Mouse (Mus musculus) macrophage (primary cell): Measurements from ENCODE around the gene Nav2. TPM values are rescaled to one million over a fixed set of nuclear protein-coding genes. Genes with fewer than 3 reads are reported as not detected.

Source experiments
- H3K27ac ChIP-seq: fragments of 350-480 bp; formaldehyde crosslinking; 2 replicates; pipeline ENCODE4 v1.9.0; 2021
- H3K36me3 ChIP-seq: fragments of 350-480 bp; formaldehyde crosslinking; 2 replicates; pipeline ENCODE4 v1.9.0; 2021; ENCODE audit errors: inconsistent target
- H3K4me3 ChIP-seq: fragments of 350-480 bp; formaldehyde crosslinking; 2 replicates; pipeline ENCODE4 v1.9.0; 2021; ENCODE audit errors: inconsistent target
- H3K79me2 ChIP-seq: fragments of 350-480 bp; formaldehyde crosslinking; 2 replicates; pipeline ENCODE4 v1.9.0; 2021; ENCODE audit errors: inconsistent target
- WGBS: methylation state at CpG from one replicate; pipeline ENCODE4 v1.1.7; 2026; ENCODE audit warnings: inconsistent platforms; ENCODE audit not compliant: missing documents; 5-methylcytosine and 5-hydroxymethylcytosine counted together
- polyA plus RNA-seq: library from polyadenylated mRNA; stranded (reverse); fragments of 250-400 nt; gene quantifications from 3 replicates; pipeline ENCODE4 v1.2.4, GENCODE M21; 2018; ENCODE audit warnings: inconsistent platforms

The Nav2 gene
- polyA plus RNA-seq, 1 experiment from 2014 or later, result 19.2 TPM

DNA sequence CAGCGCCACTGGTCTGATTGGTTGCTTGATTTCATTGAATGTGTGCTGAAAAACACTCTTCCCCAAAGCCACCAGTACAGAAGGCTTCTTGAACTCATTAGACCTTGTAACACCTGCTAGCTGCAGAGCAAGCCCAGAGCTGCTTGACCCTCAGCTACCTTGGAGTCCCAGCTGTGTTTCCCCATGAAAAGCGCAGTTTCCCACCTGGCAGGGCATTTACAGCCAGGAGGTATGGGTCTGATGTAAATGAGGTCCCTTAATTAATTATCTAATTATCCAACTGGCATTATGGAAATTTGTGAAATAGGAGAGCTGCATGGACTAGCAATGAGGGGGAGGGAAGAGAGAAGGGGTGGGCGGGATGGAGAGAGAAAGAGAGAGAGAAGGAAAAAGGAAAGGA is 500.7 kb downstream of the Nav2 start:
- WGBS, result 94% methylated on average over 3 of the region's 3 CpGs

DNA sequence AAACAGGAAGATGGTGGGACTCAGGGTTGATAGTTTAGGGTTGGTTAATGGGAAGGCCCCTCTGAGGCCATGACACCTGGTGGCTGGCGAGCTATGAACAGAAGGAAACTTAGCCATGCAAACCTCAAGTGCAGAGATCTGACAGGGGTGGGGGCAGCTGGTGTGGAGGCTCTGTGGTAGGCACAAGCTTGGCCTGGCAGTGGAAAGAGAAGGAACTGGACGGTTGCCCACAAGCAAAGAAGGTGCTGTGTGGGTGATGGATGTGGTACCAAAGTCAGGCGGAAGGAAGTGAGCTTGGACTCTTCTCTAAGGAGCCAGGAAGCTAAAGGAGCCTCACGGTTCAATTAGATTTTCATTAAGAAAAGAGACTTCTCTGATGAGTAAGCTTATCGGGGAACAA is 501.7 kb downstream of the Nav2 start:
- Histone ChIP-seq H3K4me3 (no peak overlapping the region), H3K36me3 (peaks cover 15% of the 10 kb centered on the region; the same call in 1 of the 2 replicates), H3K79me2 (peaks cover under 1% of the 10 kb centered on the region; the same call in 1 of the 2 replicates), H3K27ac (no peak overlapping the region)
- WGBS, result 66% methylated on average over 4 of the region's 5 CpGs

More for the DNA sequence above, 500.7 kb downstream of the Nav2 start:
- Histone ChIP-seq H3K27ac (no peak overlapping the region), H3K36me3 (peaks cover 9% of the 10 kb centered on the region; the same call in 1 of the 2 replicates), H3K4me3 (no peak overlapping the region), H3K79me2 (peaks cover 9% of the 10 kb centered on the region; the same call in 1 of the 2 replicates)

GRCm38 (mm10) chr7:49410892-49411291 is 502.4 kb downstream of the Nav2 start:
- H3K36me3 ChIP-seq, result peaks cover 15% of the 10 kb centered on the region; the same call in 1 of the 2 replicates
- 90% methylated on average over 4 of the region's 4 CpGs for WGBS
- no peak overlapping the region for H3K27ac ChIP-seq
- no peaks in the 10 kb centered on the region for H3K79me2 ChIP-seq
- H3K4me3 ChIP-seq, result no peak overlapping the region

DNA sequence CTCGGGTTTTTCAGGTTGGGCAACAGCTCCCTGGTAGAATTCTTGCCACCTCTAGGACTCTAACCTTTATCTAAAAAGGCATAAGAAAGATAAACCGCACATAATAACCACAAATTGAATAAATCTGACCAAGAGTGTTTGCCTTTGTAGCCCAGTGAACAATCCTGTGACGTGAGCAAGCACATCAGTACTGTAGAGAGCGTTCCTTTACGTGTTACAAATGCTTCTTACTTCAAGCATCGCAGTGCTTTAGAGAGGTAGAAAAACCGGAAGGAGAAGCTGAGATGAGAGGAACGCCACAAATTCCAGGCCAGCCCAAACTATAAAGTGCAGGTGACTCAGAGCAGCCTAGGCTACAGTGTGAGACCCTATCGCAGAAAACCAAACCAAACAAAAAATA is 503.3 kb downstream of the Nav2 start:
- no peaks in the 10 kb centered on the region for H3K79me2 ChIP-seq
- no peak overlapping the region for H3K4me3 ChIP-seq
- H3K36me3 ChIP-seq, result peaks cover 15% of the 10 kb centered on the region; the same call in 1 of the 2 replicates
- no peak overlapping the region for H3K27ac ChIP-seq
- 89% methylated on average over 9 of the region's 9 CpGs for WGBS

DNA sequence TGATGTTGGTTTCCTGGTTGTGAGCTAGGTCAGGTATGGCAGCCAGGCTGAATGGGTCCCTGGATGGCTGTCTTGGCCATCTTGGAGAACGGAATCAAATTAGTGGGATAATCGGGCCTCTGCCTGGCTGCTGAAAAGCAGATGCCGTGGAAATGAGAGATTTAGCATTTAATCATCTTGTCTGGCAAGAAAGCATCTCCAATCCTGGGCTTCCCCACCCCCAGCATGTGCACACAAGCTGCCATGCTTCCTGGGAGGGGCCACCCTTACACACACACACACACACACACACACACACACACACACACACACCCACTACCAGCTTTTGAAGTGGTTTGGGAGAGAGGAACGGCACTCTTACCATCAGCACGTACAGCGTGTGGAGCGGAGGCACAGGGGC is 506.6 kb downstream of the Nav2 start:
- 94% methylated on average over 7 of the region's 7 CpGs for WGBS
- no peak overlapping the region for H3K4me3 ChIP-seq
- no peak overlapping the region for H3K27ac ChIP-seq
- H3K36me3 ChIP-seq, result peaks cover 18% of the 10 kb centered on the region; the same call in 1 of the 2 replicates
- H3K79me2 ChIP-seq, result no peaks in the 10 kb centered on the region

DNA sequence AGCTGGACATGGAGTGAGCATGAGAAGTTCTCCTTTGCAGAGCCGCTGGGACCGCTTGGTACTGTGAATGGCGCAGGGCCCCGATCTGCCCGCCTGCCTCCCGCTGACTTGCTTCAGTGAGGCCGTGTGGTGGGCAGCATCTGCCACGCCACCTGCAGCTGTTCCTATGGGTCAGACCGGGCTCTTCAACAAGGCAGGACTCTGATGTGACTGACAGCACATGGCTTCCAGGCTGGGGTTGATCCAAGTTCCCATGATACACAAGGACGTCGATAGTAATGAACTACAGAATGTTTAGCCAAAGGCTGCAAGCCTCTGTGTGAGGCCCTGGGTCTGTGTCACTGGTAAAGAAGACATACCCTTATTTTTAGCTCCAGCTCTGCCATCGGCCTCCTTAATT is 507.2 kb downstream of the Nav2 start:
- H3K36me3 ChIP-seq, result peaks cover 23% of the 10 kb centered on the region; the same call in 1 of the 2 replicates
- WGBS, result 95% methylated on average over 12 of the region's 12 CpGs
- no peaks in the 10 kb centered on the region for H3K79me2 ChIP-seq

DNA sequence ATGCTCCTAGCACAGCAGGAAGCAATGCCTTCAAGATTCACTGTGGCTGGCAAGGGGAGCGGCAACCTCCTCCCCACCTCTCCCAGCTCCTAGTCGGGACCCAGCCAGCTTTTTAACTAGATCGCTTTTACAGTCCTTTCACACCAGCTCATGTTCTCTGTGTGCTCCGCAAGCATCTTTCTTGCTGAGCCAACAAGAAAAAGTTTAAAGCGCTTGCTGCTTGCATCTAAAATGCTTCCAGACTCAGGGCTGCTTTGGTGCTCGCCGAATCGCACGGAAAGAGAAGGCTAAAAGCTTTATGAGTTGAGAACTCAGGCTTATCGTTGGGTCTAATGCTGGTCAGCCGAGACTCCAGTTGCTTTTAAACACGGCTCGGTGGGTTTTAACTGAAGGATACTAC is 510.3 kb downstream of the Nav2 start:
- Histone ChIP-seq H3K36me3 (peaks cover 32% of the 10 kb centered on the region; the same call in 1 of the 2 replicates), H3K79me2 (no peaks in the 10 kb centered on the region), H3K27ac (no peak overlapping the region), H3K4me3 (no peak overlapping the region)
- 87% methylated on average over 9 of the region's 13 CpGs for WGBS

More for the DNA sequence above, 507.2 kb downstream of the Nav2 start:
- no peak overlapping the region for H3K27ac ChIP-seq
- H3K4me3 ChIP-seq, result no peak overlapping the region

GRCm38 (mm10) chr7:49420139-49420802 is 511.8 kb downstream of the Nav2 start:
- WGBS, result 96% methylated on average over 17 of the region's 17 CpGs
- Histone ChIP-seq H3K36me3 (peaks cover 25% of the 10 kb centered on the region; the same call in 1 of the 2 replicates), H3K4me3 (no peak overlapping the region)

DNA sequence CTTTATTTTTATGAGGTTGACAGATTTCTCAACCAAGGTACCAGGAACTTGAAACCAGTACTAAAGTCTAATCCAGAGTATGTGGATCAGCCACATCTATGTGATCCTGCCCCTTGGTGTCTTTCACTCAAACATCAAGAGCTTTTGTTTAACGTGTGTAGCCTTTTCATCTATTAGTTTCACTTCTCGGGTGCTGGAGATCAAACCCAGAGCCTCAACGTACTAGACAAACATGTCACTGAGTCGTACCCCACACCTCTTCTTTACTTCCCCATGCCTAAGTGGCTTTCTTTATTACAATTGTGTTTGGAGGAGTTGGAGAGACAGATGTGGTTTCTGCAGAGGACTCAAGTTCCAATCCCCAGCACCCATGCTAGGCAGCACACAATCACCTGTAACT is 512.7 kb downstream of the Nav2 start:
- Histone ChIP-seq H3K4me3 (no peak overlapping the region), H3K79me2 (no peaks in the 10 kb centered on the region), H3K27ac (no peak overlapping the region), H3K36me3 (peaks cover 25% of the 10 kb centered on the region; the same call in 1 of the 2 replicates)
- 56% methylated on average over 4 of the region's 4 CpGs for WGBS

More at GRCm38 (mm10) chr7:49420139-49420802, 511.8 kb downstream of the Nav2 start:
- Histone ChIP-seq H3K27ac (no peak overlapping the region), H3K79me2 (no peaks in the 10 kb centered on the region)

DNA sequence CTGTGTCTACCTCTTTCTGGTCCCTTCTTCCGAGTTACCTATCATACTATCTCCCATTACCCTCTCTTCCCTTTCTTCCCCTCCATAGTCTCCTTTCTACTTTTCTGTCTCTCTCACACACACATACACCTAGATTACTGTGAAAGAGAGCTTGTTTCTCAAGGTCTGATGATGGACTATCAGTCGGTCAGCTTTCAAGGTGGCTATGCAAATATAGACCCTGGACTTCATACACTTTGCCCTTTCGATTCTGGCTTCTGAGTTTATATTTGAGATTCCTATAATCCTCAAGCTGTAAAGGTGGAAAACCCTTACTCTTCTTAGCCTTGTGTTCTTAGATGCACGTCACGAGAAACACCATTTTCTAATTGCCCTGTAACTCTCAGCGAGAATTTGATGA is 515.4 kb downstream of the Nav2 start:
- H3K27ac ChIP-seq, result no peak overlapping the region
- no peaks in the 10 kb centered on the region; the same call in 1 of the 2 replicates for H3K79me2 ChIP-seq
- 91% methylated on average over 6 of the region's 6 CpGs for WGBS
- peaks cover 25% of the 10 kb centered on the region; the same call in 1 of the 2 replicates for H3K36me3 ChIP-seq
- H3K4me3 ChIP-seq, result no peak overlapping the region

- Histone ChIP-seq H3K36me3 (peaks cover 15% of the 10 kb centered on the region; the same call in 1 of the 2 replicates), H3K27ac (no peak overlapping the region), H3K4me3 (no peak overlapping the region), H3K79me2 (peaks cover 9% of the 10 kb centered on the region; the same call in 1 of the 2 replicates)
- WGBS, result 48% methylated on average over 4 of the region's 4 CpGs
Observed at GRCm38 (mm10) chr7:49426060-49426459, 517.5 kb downstream of the Nav2 start.

DNA sequence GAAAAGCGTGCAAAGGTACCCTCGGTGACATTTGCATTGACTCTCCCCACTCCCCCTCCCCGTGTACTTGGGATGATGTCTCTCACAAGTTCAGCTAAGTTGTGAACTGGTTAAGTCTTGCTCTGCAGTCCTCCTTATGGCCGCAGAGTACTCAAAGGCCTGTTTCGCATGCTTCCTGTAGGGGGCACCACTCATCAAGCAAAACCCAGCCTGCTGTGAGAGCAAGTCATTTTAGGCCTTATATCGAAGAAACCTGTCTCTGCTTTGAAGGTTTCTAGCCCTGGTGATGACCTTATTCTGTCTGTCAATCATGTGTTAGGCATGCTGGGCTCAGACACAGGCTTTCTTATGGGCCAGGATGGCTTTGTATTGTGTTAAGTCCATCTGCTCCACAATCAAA is 519.3 kb downstream of the Nav2 start:
- no peak overlapping the region for H3K27ac ChIP-seq
- H3K79me2 ChIP-seq, result peaks cover 10% of the 10 kb centered on the region; the same call in 1 of the 2 replicates
- peaks cover 8% of the 10 kb centered on the region; the same call in 1 of the 2 replicates for H3K36me3 ChIP-seq
- 27% methylated on average over 6 of the region's 6 CpGs for WGBS
- no peak overlapping the region for H3K4me3 ChIP-seq

GRCm38 (mm10) chr7:49428947-49429346 is 520.4 kb downstream of the Nav2 start:
- H3K79me2 ChIP-seq, result peaks cover 10% of the 10 kb centered on the region; the same call in 1 of the 2 replicates
- 79% methylated on average over 5 of the region's 5 CpGs for WGBS
- 0 out of 2 replicates have a peak, but pooled peaks cover 2% of the 10 kb centered on the region for H3K36me3 ChIP-seq
- no peak overlapping the region for H3K27ac ChIP-seq
- H3K4me3 ChIP-seq, result no peak overlapping the region

GRCm38 (mm10) chr7:49430808-49431207 is 522.3 kb downstream of the Nav2 start:
- 91% methylated on average over 7 of the region's 7 CpGs for WGBS
- Histone ChIP-seq H3K4me3 (no peak overlapping the region), H3K27ac (no peak overlapping the region), H3K36me3 (no peaks in the 10 kb centered on the region), H3K79me2 (peaks cover 10% of the 10 kb centered on the region; the same call in 1 of the 2 replicates)

DNA sequence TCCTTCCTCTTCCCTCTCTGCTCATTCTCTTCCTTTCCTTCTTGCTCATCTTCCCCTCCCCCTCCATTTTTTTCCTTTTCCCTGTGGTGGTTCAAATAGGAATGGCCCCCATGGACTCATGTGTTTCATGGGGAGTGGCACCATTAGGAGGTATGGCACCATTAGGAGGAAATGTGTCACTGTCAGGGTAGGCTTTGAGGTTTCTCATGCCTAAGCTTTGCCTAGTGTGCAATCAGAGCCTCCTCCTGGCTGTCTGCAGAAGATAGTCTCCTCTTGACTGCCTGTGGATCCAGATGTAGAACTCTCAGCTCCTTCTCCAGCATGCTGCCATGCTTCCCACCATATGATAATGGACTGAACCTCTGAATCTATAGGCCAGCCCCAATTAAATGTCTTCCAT is 525.4 kb downstream of the Nav2 start:
- H3K27ac ChIP-seq, result no peak overlapping the region
- H3K4me3 ChIP-seq, result no peak overlapping the region
- H3K36me3 ChIP-seq, result no peaks in the 10 kb centered on the region
- H3K79me2 ChIP-seq, result peaks cover 10% of the 10 kb centered on the region; the same call in 1 of the 2 replicates
